Mouse (Mus musculus) bone marrow macrophage, adult 2 months (primary cell): ENCODE measurements around the gene Npas3.

Experiments
- CTCF ChIP-seq: IDR thresholded peaks from 2 replicates; pipeline ENCODE4 v1.5.1; 2012; ENCODE audit warnings: low read depth, mild to moderate bottlenecking, low read length, moderate library complexity
- POLR2A ChIP-seq: IDR thresholded peaks from 2 replicates; pipeline ENCODE4 v1.6.1; 2012; ENCODE audit warnings: mild to moderate bottlenecking, low read depth, low read length, borderline replicate concordance

DNA sequence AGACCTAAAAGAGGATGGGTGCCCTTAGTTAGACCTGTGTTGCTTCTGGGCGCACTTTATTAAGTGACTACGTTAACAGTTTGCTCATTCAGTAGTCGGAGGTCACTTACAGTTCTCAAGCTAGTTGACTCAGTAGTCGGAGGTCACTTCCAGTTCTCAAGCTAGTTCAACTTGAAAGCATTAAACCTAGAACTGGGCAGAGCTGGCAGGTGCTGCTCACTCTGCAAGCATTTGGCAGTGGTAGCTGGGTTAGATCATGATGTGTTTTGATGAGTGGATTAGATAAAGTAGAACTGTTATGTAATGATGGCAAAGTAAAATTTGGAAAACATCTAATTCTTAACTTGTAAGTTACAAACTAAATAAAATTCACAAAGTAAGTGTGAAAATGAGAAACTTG, 271.1 kb downstream of the Npas3 start:
- TF ChIP-seq CTCF = no peak
- TF ChIP-seq POLR2A = no peak
